8 mouse cellular contexts compared by ENCODE assay signal in genomic region chr13:21787760-21788593, GRCm38 (mm10). TPM values are rescaled to one million over a fixed set of nuclear protein-coding genes. Genes with fewer than 3 reads are reported as not detected.
DNase-seq lines count a peak whose midpoint lies in the region; ATAC-seq and TF ChIP-seq lines count a peak whose summit lies in the region.

No protein-coding gene starts in this region.

- WGBS in intestine, embryonic 16.5 days: 28% methylated on average over 13 of the region's 21 CpGs

- peak; percentile 30 for DNase-seq in retina, postnatal 1 day
- DNase-seq in layer of hippocampus, adult 18-20 months (ENCODE audit: low spot score in 2 of 2): no peak
- no peak for DNase-seq in lung, postnatal 25 days (ENCODE audit: low spot score)
- no peak for DNase-seq in layer of hippocampus, postnatal 36 days

- H3K4me1 ChIP-seq in megakaryocyte, embryonic 14.5 days: peaks cover 50% of the 10 kb centered on the region
- H3K4me1 ChIP-seq in cortical plate, adult 2 months (ENCODE audit: control insufficient read depth, insufficient read depth, low read length): peaks cover 1% of the 10 kb centered on the region; the same call in 1 of the 2 replicates
- H3K4me1 ChIP-seq in intestine, embryonic 16.5 days (ENCODE audit: control insufficient read depth, insufficient read depth, low read length): peaks cover 20% of the 10 kb centered on the region

- H3K4me2 ChIP-seq in intestine, embryonic 16.5 days (ENCODE audit: low read depth, low read length): peak overlapping the region; percentile 43

- peak overlapping the region; percentile 81 for H3K4me3 ChIP-seq in megakaryocyte, embryonic 14.5 days (replicated peaks)
- peak overlapping the region; percentile 25; the same call in 1 of the 2 replicates for H3K4me3 ChIP-seq in cortical plate, adult 2 months (ENCODE audit: insufficient read depth, low read length)
- H3K4me3 ChIP-seq in intestine, embryonic 16.5 days (ENCODE audit: low read length): peak overlapping the region; percentile 16; the same call in 1 of the 2 replicates

- no peaks in the 10 kb centered on the region for H3K36me3 ChIP-seq in megakaryocyte, embryonic 14.5 days (replicated peaks; ENCODE audit: low read length)
- H3K36me3 ChIP-seq in intestine, embryonic 16.5 days (ENCODE audit: control insufficient read depth, insufficient read depth, low read length): no peaks in the 10 kb centered on the region

- TF ChIP-seq CTCF in cortical plate, adult 2 months (IDR thresholded peaks at IDR 0.05; ENCODE audit: extremely low read depth, insufficient read depth, low read length): no peak

- no peaks in the 10 kb centered on the region for H3K27me3 ChIP-seq in megakaryocyte, embryonic 14.5 days (replicated peaks)
- no peaks in the 10 kb centered on the region for H3K27me3 ChIP-seq in intestine, embryonic 16.5 days (replicated peaks; ENCODE audit: control insufficient read depth, insufficient read depth, low read length)

- no peaks in the 10 kb centered on the region for H3K9me3 ChIP-seq in megakaryocyte, embryonic 14.5 days
- H3K9me3 ChIP-seq in intestine, embryonic 16.5 days (ENCODE audit: control insufficient read depth, low read length): no peaks in the 10 kb centered on the region

- no peak overlapping the region for H3K27ac ChIP-seq in cortical plate, adult 2 months (ENCODE audit: insufficient read depth, low read length)
- peak overlapping the region; percentile 33 for H3K27ac ChIP-seq in intestine, embryonic 16.5 days (ENCODE audit: low read length)

- no peak for ATAC-seq in megakaryocyte, adult 5-6 weeks (ENCODE audit: poor library complexity, severe bottlenecking)
- ATAC-seq in intestine, embryonic 16.5 days: no peak; the same call in 1 of the 2 replicates

- H3K9ac ChIP-seq in intestine, embryonic 16.5 days (ENCODE audit: low read depth, low read length): peak overlapping the region; percentile 57; the same call in 1 of the 2 replicates

- TF ChIP-seq POLR2A in cortical plate, adult 2 months (IDR thresholded peaks at IDR 0.05; ENCODE audit: extremely low read depth, insufficient read depth, low read length): no peak

RNA-seq across cellular contexts. Expression of gene Hist1h2bp, which starts 0.7 kb away (rescaled TPM):
- 4.6 and 20.3 TPM in 2 replicates for polyA plus RNA-seq in megakaryocyte, embryonic 14.5 days (2012; ENCODE audit: insufficient read depth, low replicate concordance)
- 15.3 and 29.2 TPM in 2 replicates for total RNA-seq in megakaryocyte, adult 5-6 weeks (2015)
- total RNA-seq in megakaryocyte, adult 5-6 weeks (2017): 50.7 and 60.8 TPM in 2 replicates
- polyA plus RNA-seq in cortical plate, adult 2 months (2012; rRNA removed): 0.26 and 0.63 TPM in 2 replicates
- 1.5 and 1.7 TPM in 2 replicates for polyA plus RNA-seq in intestine, embryonic 16.5 days (2015; fragmentation: Nextera tagmentation; extraction: Ambion mirVana)
- total RNA-seq in layer of hippocampus, adult 18-20 months (2021): 1 to 10 TPM; 4.7 to 5.9 TPM
- total RNA-seq in layer of hippocampus, postnatal 36 days (2021): 10 to 100 TPM in 1 of 2 experiments, 1 to 10 TPM in 1; 7.8 to 11.4 TPM

RNA-seq across cellular contexts. Expression of gene Hist1h2an, which starts 1.0 kb away (rescaled TPM):
- 22.2 and 79.5 TPM in 2 replicates for polyA plus RNA-seq in megakaryocyte, embryonic 14.5 days (2012; ENCODE audit: insufficient read depth, low replicate concordance)
- total RNA-seq in megakaryocyte, adult 5-6 weeks (2015): 5.6 TPM in 1 of 2 replicates, not detected in the other
- 740 and 806 TPM in 2 replicates for total RNA-seq in megakaryocyte, adult 5-6 weeks (2017)
- polyA plus RNA-seq in cortical plate, adult 2 months (2012; rRNA removed): not detected in 2 replicates
- 3.8 and 4.1 TPM in 2 replicates for polyA plus RNA-seq in intestine, embryonic 16.5 days (2015; fragmentation: Nextera tagmentation; extraction: Ambion mirVana)
- total RNA-seq in layer of hippocampus, adult 18-20 months (2021): not detected
- 1 to 10 TPM in 1 of 2 experiments, not detected in 1; 2.6 TPM for total RNA-seq in layer of hippocampus, postnatal 36 days (2021)

RNA-seq across cellular contexts. Expression of gene Hist1h3i, which starts 4.8 kb away (rescaled TPM):
- polyA plus RNA-seq in megakaryocyte, embryonic 14.5 days (2012; ENCODE audit: insufficient read depth, low replicate concordance): 50.5 and 69.6 TPM in 2 replicates
- 290 and 369 TPM in 2 replicates for total RNA-seq in megakaryocyte, adult 5-6 weeks (2015)
- 211 and 245 TPM in 2 replicates for total RNA-seq in megakaryocyte, adult 5-6 weeks (2017)
- polyA plus RNA-seq in cortical plate, adult 2 months (2012; rRNA removed): 1.3 and 3.1 TPM in 2 replicates
- polyA plus RNA-seq in intestine, embryonic 16.5 days (2015; fragmentation: Nextera tagmentation; extraction: Ambion mirVana): 53.6 and 66.8 TPM in 2 replicates
- 10 to 100 TPM; 45.5 to 56.3 TPM for total RNA-seq in layer of hippocampus, adult 18-20 months (2021)
- 10 to 100 TPM; 56.6 to 72.6 TPM for total RNA-seq in layer of hippocampus, postnatal 36 days (2021)

RNA-seq across cellular contexts. Expression of gene Hist1h1b, which starts 7.6 kb away (rescaled TPM):
- polyA plus RNA-seq in megakaryocyte, embryonic 14.5 days (2012; ENCODE audit: insufficient read depth, low replicate concordance): 3.0 TPM in 1 of 2 replicates, not detected in the other
- 792 and 803 TPM in 2 replicates for total RNA-seq in megakaryocyte, adult 5-6 weeks (2015)
- 2,001 and 2,565 TPM in 2 replicates for total RNA-seq in megakaryocyte, adult 5-6 weeks (2017)
- polyA plus RNA-seq in cortical plate, adult 2 months (2012; rRNA removed): 0.21 and 0.25 TPM in 2 replicates
- polyA plus RNA-seq in intestine, embryonic 16.5 days (2015; fragmentation: Nextera tagmentation; extraction: Ambion mirVana): 10.0 and 14.9 TPM in 2 replicates
- 1 to 10 TPM; 4.4 to 4.9 TPM for total RNA-seq in layer of hippocampus, adult 18-20 months (2021)
- total RNA-seq in layer of hippocampus, postnatal 36 days (2021): 1 to 10 TPM; 6.4 to 8.5 TPM

RNA-seq across cellular contexts. Expression of gene Hist1h2bq, which starts 22.0 kb away (rescaled TPM):
- polyA plus RNA-seq in megakaryocyte, embryonic 14.5 days (2012; ENCODE audit: insufficient read depth, low replicate concordance): 83.2 and 173 TPM in 2 replicates
- total RNA-seq in megakaryocyte, adult 5-6 weeks (2015): 340 and 370 TPM in 2 replicates
- 37.2 and 71.4 TPM in 2 replicates for total RNA-seq in megakaryocyte, adult 5-6 weeks (2017)
- polyA plus RNA-seq in cortical plate, adult 2 months (2012; rRNA removed): 1.2 and 1.7 TPM in 2 replicates
- polyA plus RNA-seq in intestine, embryonic 16.5 days (2015; fragmentation: Nextera tagmentation; extraction: Ambion mirVana): 13.4 and 17.9 TPM in 2 replicates
- 10 to 100 TPM; 36.0 to 39.2 TPM for total RNA-seq in layer of hippocampus, adult 18-20 months (2021)
- 10 to 100 TPM; 49.4 to 52.0 TPM for total RNA-seq in layer of hippocampus, postnatal 36 days (2021)

Comparison
In these comparisons a context has a peak if more than half of its experiments do, and no peak if none do; other contexts are left out.
1. H3K4me3 ChIP-seq: peak in every context shown above with its lines; median percentile 81 in megakaryocyte, embryonic 14.5 days; 25 in cortical plate, adult 2 months; 16 in intestine, embryonic 16.5 days.